Comparison of ENCODE assay signal across 9 mouse cellular contexts in genomic region chr14:27071985-27072384, GRCm38 (mm10). TPM values are rescaled to one million over a fixed set of nuclear protein-coding genes. Genes with fewer than 3 reads are reported as not detected.
DNase-seq lines count a peak whose midpoint lies in the region; ATAC-seq lines count a peak whose summit lies in the region.
"Had no signal": no experiment of that assay in that cellular context is flagged by ENCODE, and none has a peak within 500 bp of the region (broad histone marks: within the 10 kb centered on the region; RNA-seq: fewer than 3 reads in every experiment).

No protein-coding gene starts in this region.

- no peaks in the 10 kb centered on the region for H3K9me3 ChIP-seq in heart, embryonic 14.5 days (ENCODE audit: control insufficient read depth, low read length)
- no peaks in the 10 kb centered on the region for H3K9me3 ChIP-seq in kidney, embryonic 16.5 days (ENCODE audit: low read length)

- no peak overlapping the region for H3K9ac ChIP-seq in heart, embryonic 14.5 days (ENCODE audit: low read length)
- no peak overlapping the region; the same call in 1 of the 2 replicates for H3K9ac ChIP-seq in kidney, embryonic 16.5 days (replicated peaks; ENCODE audit: low read length)

- DNase-seq in heart, adult 9 months (ENCODE audit: low spot score in 2 of 2): no peak
- DNase-seq in ZHBTc4 (ENCODE audit: low read depth, low spot score): peak; percentile 96
- peak; percentile 28 to 47 for DNase-seq in lung, postnatal 4 days
- no peak for DNase-seq in testis, postnatal 10 days (ENCODE audit: low spot score)
- no peak for DNase-seq in gastrocnemius, postnatal 14 days

- peak; percentile 36; the same call in 1 of the 2 replicates for ATAC-seq in heart, embryonic 14.5 days (ENCODE audit: insufficient number of reproducible peaks, insufficient read depth, low FRiP score, low read depth)
- no peak for ATAC-seq in kidney, embryonic 16.5 days (ENCODE audit: low FRiP score, low TSS enrichment)
- ATAC-seq in inflammation-experienced regulatory T-cells, adult 6 months: no peak

- peaks cover 39 to 73% of the 10 kb centered on the region in 2 experiments for H3K4me1 ChIP-seq in heart, embryonic 14.5 days (ENCODE audit: control insufficient read depth in 2 of 2, insufficient read depth in 2 of 2, low read length in 2 of 2)
- peaks cover 73% of the 10 kb centered on the region for H3K4me1 ChIP-seq in kidney, embryonic 16.5 days (ENCODE audit: insufficient read depth, low read length)

- WGBS in heart, embryonic 14.5 days: 1% methylated on average over 3 of the region's 3 CpGs
- 22% methylated on average over 3 of the region's 3 CpGs for WGBS in kidney, embryonic 16.5 days

- H3K4me2 ChIP-seq in heart, embryonic 14.5 days (ENCODE audit: low read length): peak overlapping the region; percentile 5; the same call in 1 of the 2 replicates
- no peak overlapping the region for H3K4me2 ChIP-seq in kidney, embryonic 16.5 days (replicated peaks; ENCODE audit: low read depth, low read length)

- H3K4me3 ChIP-seq in heart, embryonic 14.5 days (ENCODE audit: control insufficient read depth in 1 of 2, insufficient read depth in 1 of 2, low read depth in 1 of 2, low read length in 2 of 2): no peak overlapping the region
- no peak overlapping the region for H3K4me3 ChIP-seq in kidney, embryonic 16.5 days (ENCODE audit: low read length)

- no peaks in the 10 kb centered on the region for H3K27me3 ChIP-seq in heart, embryonic 14.5 days (ENCODE audit: control insufficient read depth, insufficient read depth, low read length)
- H3K27me3 ChIP-seq in kidney, embryonic 16.5 days (ENCODE audit: insufficient read depth, low read length): no peaks in the 10 kb centered on the region

- intact Hi-C loops in gastrocnemius, postnatal 14 days (cut with DNase I; ENCODE audit: low total_unique reads): no loop called here

- H3K27ac ChIP-seq in heart, embryonic 14.5 days (replicated peaks in 1 of 2; ENCODE audit: control insufficient read depth in 1 of 2, insufficient read depth in 1 of 2, low read depth in 2 of 2, low read length in 2 of 2): peak overlapping the region in 1 of 2 experiments; percentile 29; a peak in 1 of 4 replicates
- peak overlapping the region; percentile 64 for H3K27ac ChIP-seq in kidney, embryonic 16.5 days (ENCODE audit: low read length)
- H3K27ac ChIP-seq: macrophage had no signal

- no peaks in the 10 kb centered on the region for H3K36me3 ChIP-seq in heart, embryonic 14.5 days (ENCODE audit: control insufficient read depth, insufficient read depth, low read length)
- H3K36me3 ChIP-seq in kidney, embryonic 16.5 days (ENCODE audit: insufficient read depth, low read length): no peaks in the 10 kb centered on the region

RNA-seq across cellular contexts. Expression of gene Il17rd, which starts 33.2 kb away (rescaled TPM):
- polyA plus RNA-seq in heart, embryonic 14.5 days (2014; fragmentation: Nextera tagmentation; extraction: Ambion mirVana): 1.3 and 1.5 TPM in 2 replicates
- polyA plus RNA-seq in kidney, embryonic 16.5 days (2015; fragmentation: Nextera tagmentation; extraction: Ambion mirVana): 5.4 and 6.3 TPM in 2 replicates
- polyA plus RNA-seq in inflammation-experienced regulatory T-cells, adult 6 months (2017; shearing (Covaris generic)): under 1 TPM; 0.18 to 0.40 (median 0.21) TPM
- 1 to 10 TPM; 4.6 to 4.7 TPM for total RNA-seq in gastrocnemius, postnatal 14 days (2021)

RNA-seq across cellular contexts. Expression of gene Arhgef3, which starts 42.7 kb away (rescaled TPM):
- polyA plus RNA-seq in heart, embryonic 14.5 days (2014; fragmentation: Nextera tagmentation; extraction: Ambion mirVana): 14.7 and 15.4 TPM in 2 replicates
- 19.2 and 19.6 TPM in 2 replicates for polyA plus RNA-seq in kidney, embryonic 16.5 days (2015; fragmentation: Nextera tagmentation; extraction: Ambion mirVana)
- polyA plus RNA-seq in inflammation-experienced regulatory T-cells, adult 6 months (2017; shearing (Covaris generic)): 100 to 1,000 TPM in 2 of 3 experiments, 10 to 100 TPM in 1; 90.3 to 168 (median 160) TPM
- 10 to 100 TPM; 15.1 to 15.8 TPM for total RNA-seq in gastrocnemius, postnatal 14 days (2021)

Comparison
In these comparisons a context has a peak if more than half of its experiments do, and no peak if none do; other contexts are left out.
1. DNase-seq: peak in ZHBTc4 (single experiment) and lung, postnatal 4 days (2 of 2); none in heart, adult 9 months (0 of 2), testis, postnatal 10 days (single experiment) and gastrocnemius, postnatal 14 days (single experiment).